Mouse (Mus musculus): ENCODE data around the gene Itprip. TPM values are rescaled to one million over a fixed set of nuclear protein-coding genes. Genes with fewer than 3 reads are reported as not detected.
"Not testable (repeated sequence)": the region's sequence is repeated elsewhere in the genome, so short reads cannot be mapped to it uniquely, and the experiment has no call there.

Gene Itprip
- polyA plus RNA-seq, 1 experiment from 2014 or later: 18.7 TPM

GRCm38 (mm10) chr19:47853951-47854795 is 64.9 kb downstream of the Itprip start:
- Histone ChIP-seq H3K4me1 (ENCODE audit: control insufficient read depth, insufficient read depth, low read length) (peaks cover 15% of the 10 kb centered on the region), H3K4me2 (ENCODE audit: low read depth, low read length) (peak overlapping the region; percentile 94), H3K9me3 (replicated peaks; ENCODE audit: control insufficient read depth, low read length) (no peaks in the 10 kb centered on the region), H3K27ac (ENCODE audit: low read length) (peak overlapping the region; percentile 85), H3K36me3 (ENCODE audit: control insufficient read depth, insufficient read depth, low read length) (no peaks in the 10 kb centered on the region), H3K4me3 (replicated peaks; ENCODE audit: low read length) (peak overlapping the region; percentile 78), H3K27me3 (ENCODE audit: control insufficient read depth, insufficient read depth, low read length) (no peaks in the 10 kb centered on the region), H3K9ac (ENCODE audit: low read length) (peak overlapping the region; percentile 93)
- WGBS: 14% methylated on average over 13 of the region's 13 CpGs
- ATAC-seq (ENCODE audit: insufficient read depth, low FRiP score): peak; percentile 42

DNA sequence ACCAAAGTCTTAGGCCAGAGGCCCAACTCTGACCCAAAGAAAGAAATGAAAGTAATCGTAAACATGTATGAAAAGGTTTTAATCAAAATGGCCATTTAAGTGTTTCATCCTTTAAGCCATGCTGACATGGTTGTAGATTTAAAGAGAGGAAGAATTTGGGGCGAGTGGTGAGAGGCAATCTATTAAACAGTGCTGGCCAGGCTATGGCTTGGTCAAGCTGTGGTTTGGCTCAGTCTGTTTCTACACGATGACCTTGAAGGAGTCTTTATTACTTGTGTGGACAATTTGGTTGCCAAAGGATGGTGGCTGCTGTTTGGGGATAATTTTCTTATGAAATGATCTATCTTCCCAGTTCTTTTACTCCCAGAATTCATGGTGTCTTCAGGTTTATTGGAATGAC is 66.0 kb downstream of the Itprip start:
- no peaks in the 10 kb centered on the region for H3K9me3 ChIP-seq (replicated peaks; ENCODE audit: control insufficient read depth, low read length)

GRCm38 (mm10) chr19:47852131-47852530 is 67.0 kb downstream of the Itprip start:
- H3K27me3 ChIP-seq (ENCODE audit: control insufficient read depth, insufficient read depth, low read length); H3K4me2 ChIP-seq (ENCODE audit: low read depth, low read length); H3K27ac ChIP-seq (ENCODE audit: low read length); ATAC-seq (ENCODE audit: insufficient read depth, low FRiP score); H3K36me3 ChIP-seq (ENCODE audit: control insufficient read depth, insufficient read depth, low read length); H3K9ac ChIP-seq (ENCODE audit: low read length); H3K4me3 ChIP-seq (replicated peaks; ENCODE audit: low read length); H3K9me3 ChIP-seq (replicated peaks; ENCODE audit: control insufficient read depth, low read length): not testable (repeated sequence)
- peaks cover 15% of the 10 kb centered on the region for H3K4me1 ChIP-seq (ENCODE audit: control insufficient read depth, insufficient read depth, low read length)
- WGBS: 71% methylated on average over 3 of the region's 3 CpGs

More for the DNA sequence above, 66.0 kb downstream of the Itprip start:
- Histone ChIP-seq H3K4me1 (ENCODE audit: control insufficient read depth, insufficient read depth, low read length) (peaks cover 15% of the 10 kb centered on the region), H3K4me3 (replicated peaks; ENCODE audit: low read length) (no peak overlapping the region), H3K4me2 (ENCODE audit: low read depth, low read length) (no peak overlapping the region), H3K9ac (ENCODE audit: low read length) (no peak overlapping the region), H3K27ac (ENCODE audit: low read length) (no peak overlapping the region), H3K36me3 (ENCODE audit: control insufficient read depth, insufficient read depth, low read length) (no peaks in the 10 kb centered on the region), H3K27me3 (ENCODE audit: control insufficient read depth, insufficient read depth, low read length) (no peaks in the 10 kb centered on the region)
- no peak for ATAC-seq (ENCODE audit: insufficient read depth, low FRiP score)
- WGBS: 84% methylated on average over 3 of the region's 3 CpGs

DNA sequence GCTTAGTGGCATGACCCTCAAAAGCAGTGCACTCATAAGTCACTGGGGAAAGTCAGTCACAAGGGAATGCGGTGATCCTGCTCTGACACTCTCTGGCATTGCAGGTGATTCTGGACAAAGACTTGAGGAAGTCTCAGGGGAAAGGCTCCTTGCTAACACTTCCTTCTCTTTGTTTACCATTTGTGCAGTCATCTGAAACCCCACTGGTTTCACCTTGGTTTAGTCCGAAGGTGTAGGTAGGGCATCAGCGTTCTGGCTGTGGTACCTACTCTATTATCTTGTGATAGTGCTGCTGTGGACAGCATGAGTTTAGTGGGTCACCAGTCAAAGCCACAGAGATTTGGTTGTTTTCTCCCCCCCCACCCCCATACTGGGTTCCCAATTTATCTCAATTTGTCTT is 69.4 kb downstream of the Itprip start:
- no peak overlapping the region for H3K27ac ChIP-seq (ENCODE audit: low read length)
- WGBS: 80% methylated on average over 3 of the region's 3 CpGs
- no peak overlapping the region for H3K9ac ChIP-seq (ENCODE audit: low read length)

More for the DNA sequence above, 69.4 kb downstream of the Itprip start:
- Histone ChIP-seq H3K4me2 (ENCODE audit: low read depth, low read length) (no peak overlapping the region), H3K36me3 (ENCODE audit: control insufficient read depth, insufficient read depth, low read length) (no peaks in the 10 kb centered on the region), H3K4me3 (replicated peaks; ENCODE audit: low read length) (no peak overlapping the region), H3K4me1 (ENCODE audit: control insufficient read depth, insufficient read depth, low read length) (peaks cover 12% of the 10 kb centered on the region), H3K27me3 (ENCODE audit: control insufficient read depth, insufficient read depth, low read length) (no peaks in the 10 kb centered on the region), H3K9me3 (replicated peaks; ENCODE audit: control insufficient read depth, low read length) (no peaks in the 10 kb centered on the region)
- ATAC-seq (ENCODE audit: insufficient read depth, low FRiP score): no peak

Small RNAs within 50 kb of the gene (microRNA-seq; reads per million reads assigned to microRNA genes)
- gene Gm22240: not detected

Other genes with a start within 250 kb of the Itprip start
- gene Col17a1, start 227.2 kb downstream of the Itprip start, polyA plus RNA-seq (2015; fragmentation: Nextera tagmentation; extraction: Ambion mirVana): 12.8 and 16.0 TPM in 2 replicates
- gene Sfr1, start 187.6 kb downstream of the Itprip start, polyA plus RNA-seq (2015; fragmentation: Nextera tagmentation; extraction: Ambion mirVana): 290 and 293 TPM in 2 replicates
- gene Gsto1, start 64.3 kb downstream of the Itprip start, polyA plus RNA-seq (2015; fragmentation: Nextera tagmentation; extraction: Ambion mirVana): 2,215 and 3,106 TPM in 2 replicates
- gene Gsto2, start 53.8 kb downstream of the Itprip start, polyA plus RNA-seq (2015; fragmentation: Nextera tagmentation; extraction: Ambion mirVana): 2.0 and 2.6 TPM in 2 replicates
- gene Cfap43, start within 50 bp of the Itprip start, polyA plus RNA-seq (2015; fragmentation: Nextera tagmentation; extraction: Ambion mirVana): 1.1 TPM in 2 replicates
- gene Cfap58, start 18.4 kb upstream of the Itprip start, polyA plus RNA-seq (2015; fragmentation: Nextera tagmentation; extraction: Ambion mirVana): 0.04 TPM in 1 of 2 replicates, not detected in the other

All from stomach, embryonic 16.5 days (tissue).